Mouse (Mus musculus): ENCODE results near the gene Wdr82.

Wdr82 gene

GRCm38 (mm10) chr9:106222261-106222851 is 51.6 kb downstream of the Wdr82 start, which contains the start of gene Tlr9:
Gene Tlr9, plus strand, starts transcription at chr9:106222598.
- DNase-seq (ENCODE audit: low read depth, low spot score): no peak

- DNase-seq (ENCODE audit: low read depth, low spot score): no peak
These were observed 52.3 kb downstream of the Wdr82 start for GRCm38 (mm10) chr9:106222994-106223393.

GRCm38 (mm10) chr9:106225469-106226150 is 54.9 kb downstream of the Wdr82 start:
- DNase-seq (ENCODE audit: low read depth, low spot score): no peak

- no peak for DNase-seq (ENCODE audit: low read depth, low spot score)
These were observed 55.5 kb downstream of the Wdr82 start for GRCm38 (mm10) chr9:106226151-106226682.

GRCm38 (mm10) chr9:106227790-106228429 is 57.2 kb downstream of the Wdr82 start:
- no peak for DNase-seq (ENCODE audit: low read depth, low spot score)

GRCm38 (mm10) chr9:106230051-106230733 is 59.5 kb downstream of the Wdr82 start:
- DNase-seq (ENCODE audit: low read depth, low spot score): no peak

GRCm38 (mm10) chr9:106230734-106231106 is 60.0 kb downstream of the Wdr82 start:
- DNase-seq (ENCODE audit: low read depth, low spot score): no peak

- no peak for DNase-seq (ENCODE audit: low read depth, low spot score)
These were observed 60.5 kb downstream of the Wdr82 start for GRCm38 (mm10) chr9:106231220-106231619.

- no peak for DNase-seq (ENCODE audit: low read depth, low spot score)
These were observed 61.1 kb downstream of the Wdr82 start for GRCm38 (mm10) chr9:106231816-106232215.

GRCm38 (mm10) chr9:106232956-106233355 is 62.2 kb downstream of the Wdr82 start:
- no peak for DNase-seq (ENCODE audit: low read depth, low spot score)

- DNase-seq (ENCODE audit: low read depth, low spot score): no peak
These were observed 63.2 kb downstream of the Wdr82 start for GRCm38 (mm10) chr9:106233953-106234352.

- DNase-seq (ENCODE audit: low read depth, low spot score): no peak
These were observed 64.6 kb downstream of the Wdr82 start for GRCm38 (mm10) chr9:106235194-106235830.

- no peak for DNase-seq (ENCODE audit: low read depth, low spot score)
These were observed 65.6 kb downstream of the Wdr82 start for GRCm38 (mm10) chr9:106236156-106236817.

GRCm38 (mm10) chr9:106236818-106237211 is 66.1 kb downstream of the Wdr82 start:
- no peak for DNase-seq (ENCODE audit: low read depth, low spot score)

- DNase-seq (ENCODE audit: low read depth, low spot score): no peak
These were observed 66.7 kb downstream of the Wdr82 start for GRCm38 (mm10) chr9:106237401-106237800.

- no peak for DNase-seq (ENCODE audit: low read depth, low spot score)
These were observed 67.2 kb downstream of the Wdr82 start for GRCm38 (mm10) chr9:106237878-106238277.

Data from ES-CJ7 (cell line).